Mouse (Mus musculus) embryonic fibroblast, embryonic 13.5 days (primary cell): ENCODE results near the gene Socs2.

Source experiments
- CTCF ChIP-seq: IDR thresholded peaks from 2 replicates; pipeline ENCODE4 v1.5.1; 2011; ENCODE audit warnings: mild to moderate bottlenecking, control low read depth, low read length, moderate library complexity, borderline replicate concordance; ENCODE audit not compliant: insufficient read depth
- POLR2A ChIP-seq: IDR thresholded peaks from 2 replicates; pipeline ENCODE4 v1.6.1; 2011; ENCODE audit warnings: low read depth, mild to moderate bottlenecking, control low read depth, low read length, moderate library complexity

DNA sequence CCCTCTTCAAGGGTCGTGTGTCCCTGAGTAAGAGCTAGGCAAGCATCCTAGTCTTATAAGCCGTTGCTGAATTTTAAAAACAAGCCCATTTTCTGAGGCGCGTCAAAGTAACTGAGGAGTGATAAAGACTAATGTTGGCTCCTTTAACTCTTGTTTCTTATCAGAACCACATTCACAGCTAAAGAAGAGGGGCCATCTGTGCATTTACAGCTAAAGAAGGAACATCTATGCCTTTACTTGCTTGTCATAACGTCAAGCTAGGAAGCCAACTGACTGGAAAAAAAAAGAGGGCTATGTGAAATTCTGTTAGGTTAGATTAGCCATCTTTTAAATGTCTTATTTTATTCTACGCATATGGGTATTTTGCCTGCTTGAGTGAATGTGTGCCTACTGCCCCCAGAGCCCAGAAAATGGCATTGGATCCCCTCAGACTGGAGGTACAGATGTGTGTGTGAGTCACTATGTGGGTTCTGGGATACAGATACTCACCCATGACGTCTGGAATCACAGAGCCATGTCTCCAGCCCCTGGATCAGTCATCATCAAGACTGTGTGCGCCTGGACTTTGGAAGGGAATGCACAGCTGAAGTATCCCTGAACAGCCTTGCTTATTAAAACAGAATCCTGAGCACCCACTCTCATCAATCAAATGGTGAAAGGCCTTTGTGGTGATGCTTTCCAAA, 40.5 kb upstream of the Socs2 start:
- TF ChIP-seq POLR2A: no peak
- TF ChIP-seq CTCF: no peak
